Mouse (Mus musculus) lung, postnatal 0 days (tissue): ENCODE data around the gene Cmas. TPM values are rescaled to one million over a fixed set of nuclear protein-coding genes. Genes with fewer than 3 reads are reported as not detected.

Experiments
- ATAC-seq: fragments of 200-750 bp; cut with Nextera tagmentation; 2 replicates; pipeline ENCODE4 v1.8.0; 2017; ENCODE audit warnings: moderate library complexity
- DNase-seq: peaks from one replicate; pipeline ENCODE4 v3.0.0-alpha.2; 2016; ENCODE audit warnings: low spot score
- H3K27ac ChIP-seq: fragments of 300-500 bp; sonication (generic); 2 replicates; pipeline ENCODE4 v1.5.1; 2014; ENCODE audit warnings: antibody characterized with exemption, mild to moderate bottlenecking, low read length, mixed read lengths
- H3K27me3 ChIP-seq: fragments of 300-500 bp; sonication (generic); replicated peaks from 2 replicates; pipeline ENCODE4 v1.6.1; 2014; ENCODE audit warnings: low read length, mixed read lengths; ENCODE audit not compliant: insufficient read depth
- H3K36me3 ChIP-seq: fragments of 300-500 bp; sonication (generic); 2 replicates; pipeline ENCODE4 v1.6.1; 2014; ENCODE audit warnings: low read length, mixed read lengths; ENCODE audit not compliant: insufficient read depth
- H3K4me1 ChIP-seq: fragments of 300-500 bp; sonication (generic); 2 replicates; pipeline ENCODE4 v1.6.1; 2014; ENCODE audit warnings: antibody characterized with exemption, low read depth, low read length, mixed read lengths; ENCODE audit not compliant: insufficient read depth
- H3K4me2 ChIP-seq: fragments of 300-500 bp; sonication (generic); replicated peaks from 2 replicates; pipeline ENCODE4 v1.6.1; 2014; ENCODE audit warnings: low read depth, mild to moderate bottlenecking, low read length, moderate library complexity, mixed read lengths
- H3K4me3 ChIP-seq: fragments of 300-500 bp; sonication (generic); 2 replicates; pipeline ENCODE4 v1.5.1; 2014; ENCODE audit warnings: low read depth, low read length
- H3K9ac ChIP-seq: fragments of 300-500 bp; sonication (generic); replicated peaks from 2 replicates; pipeline ENCODE4 v1.6.1; 2014; ENCODE audit warnings: low read depth, mild to moderate bottlenecking
- H3K9me3 ChIP-seq: fragments of 300-500 bp; sonication (generic); 2 replicates; pipeline ENCODE4 v1.6.1; 2016; ENCODE audit warnings: low read length, mixed read lengths
- CTCF ChIP-seq: IDR thresholded peaks from 2 replicates; pipeline ENCODE4 v1.5.1; 2016; ENCODE audit warnings: antibody characterized with exemption, mild to moderate bottlenecking
- EP300 ChIP-seq: IDR thresholded peaks from 2 replicates; pipeline ENCODE4 v1.6.1; 2016; ENCODE audit warnings: antibody characterized with exemption, mild to moderate bottlenecking, control low read depth
- WGBS: fragments of 180-500 bp; shearing (Covaris S2); extraction: QIAGEN DNeasy Blood & Tissue Kit; methylation state at CpG from one replicate; pipeline ENCODE4 v1.1.7; 2014; 5-methylcytosine and 5-hydroxymethylcytosine counted together
- polyA plus RNA-seq: library from polyadenylated mRNA; unstranded; fragments of >200 nt; fragmentation: Nextera tagmentation; extraction: Ambion mirVana; gene quantifications from 2 replicates; pipeline ENCODE4 v1.2.1, GENCODE M21; 2015

Gene Cmas
- polyA plus RNA-seq, 1 experiment from 2014 or later: 53.5 TPM

GRCm38 (mm10) chr6:142735302-142736005 is 21.0 kb upstream of the Cmas start:
- H3K4me2 ChIP-seq: no peak overlapping the region
- H3K4me3 ChIP-seq: no peak overlapping the region
- no peaks in the 10 kb centered on the region for H3K36me3 ChIP-seq
- no peak overlapping the region for H3K9ac ChIP-seq
- no peak for TF ChIP-seq EP300
- peak; percentile 84 for TF ChIP-seq CTCF
- H3K4me1 ChIP-seq: no peaks in the 10 kb centered on the region
- H3K9me3 ChIP-seq: no peaks in the 10 kb centered on the region
- peak; percentile 86 for DNase-seq
- 38% methylated on average over 8 of the region's 8 CpGs for WGBS
- ATAC-seq: no peak
- no peaks in the 10 kb centered on the region for H3K27me3 ChIP-seq
- H3K27ac ChIP-seq: no peak overlapping the region

- DNase-seq: no peak
- Histone ChIP-seq H3K4me1 (no peaks in the 10 kb centered on the region), H3K27me3 (no peaks in the 10 kb centered on the region), H3K4me3 (no peak overlapping the region), H3K4me2 (no peak overlapping the region), H3K36me3 (no peaks in the 10 kb centered on the region), H3K27ac (no peak overlapping the region), H3K9ac (no peak overlapping the region), H3K9me3 (no peaks in the 10 kb centered on the region)
- no peak for ATAC-seq
- 84% methylated on average over 2 of the region's 2 CpGs for whole genome bisulfite sequencing
- TF ChIP-seq EP300 (no peak), CTCF (no peak)
Observed at GRCm38 (mm10) chr6:142738225-142738624, 18.3 kb upstream of the Cmas start.

- Histone ChIP-seq H3K27ac (no peak overlapping the region), H3K9me3 (no peaks in the 10 kb centered on the region), H3K36me3 (no peaks in the 10 kb centered on the region), H3K4me3 (no peak overlapping the region), H3K9ac (no peak overlapping the region), H3K27me3 (no peaks in the 10 kb centered on the region), H3K4me2 (no peak overlapping the region), H3K4me1 (no peaks in the 10 kb centered on the region)
- ATAC-seq (no peak), DNase-seq (no peak)
- TF ChIP-seq EP300: no peak
- no peak for TF ChIP-seq CTCF
- WGBS: 50% methylated on average over 6 of the region's 6 CpGs
Observed at GRCm38 (mm10) chr6:142738637-142739036, 17.8 kb upstream of the Cmas start.

GRCm38 (mm10) chr6:142741763-142742162 is 14.7 kb upstream of the Cmas start:
- 83% methylated on average over 6 of the region's 6 CpGs for WGBS
- DNase-seq: no peak
- no peaks in the 10 kb centered on the region for H3K36me3 ChIP-seq
- no peak overlapping the region for H3K9ac ChIP-seq
- no peak overlapping the region for H3K27ac ChIP-seq
- H3K4me1 ChIP-seq: no peaks in the 10 kb centered on the region
- H3K4me2 ChIP-seq: no peak overlapping the region
- TF ChIP-seq EP300 (no peak), CTCF (no peak)
- H3K27me3 ChIP-seq: no peaks in the 10 kb centered on the region
- H3K4me3 ChIP-seq: no peak overlapping the region
- no peaks in the 10 kb centered on the region for H3K9me3 ChIP-seq
- ATAC-seq: no peak

GRCm38 (mm10) chr6:142743193-142743592 is 13.3 kb upstream of the Cmas start:
- 84% methylated on average over 4 of the region's 4 CpGs for WGBS
- Histone ChIP-seq H3K4me2 (no peak overlapping the region), H3K4me1 (no peaks in the 10 kb centered on the region), H3K36me3 (no peaks in the 10 kb centered on the region), H3K4me3 (no peak overlapping the region), H3K27ac (no peak overlapping the region), H3K9me3 (no peaks in the 10 kb centered on the region), H3K9ac (no peak overlapping the region), H3K27me3 (no peaks in the 10 kb centered on the region)
- ATAC-seq (no peak), DNase-seq (no peak)
- no peak for TF ChIP-seq EP300
- no peak for TF ChIP-seq CTCF

GRCm38 (mm10) chr6:142745484-142745883 is 11.0 kb upstream of the Cmas start:
- no peaks in the 10 kb centered on the region for H3K9me3 ChIP-seq
- no peak overlapping the region for H3K27ac ChIP-seq
- WGBS: 91% methylated on average over 5 of the region's 5 CpGs
- H3K9ac ChIP-seq: no peak overlapping the region
- ATAC-seq: no peak
- H3K4me3 ChIP-seq: no peak overlapping the region
- H3K4me1 ChIP-seq: no peaks in the 10 kb centered on the region
- no peaks in the 10 kb centered on the region for H3K27me3 ChIP-seq
- TF ChIP-seq EP300: no peak
- no peak overlapping the region for H3K4me2 ChIP-seq
- DNase-seq: no peak
- no peaks in the 10 kb centered on the region for H3K36me3 ChIP-seq

- no peaks in the 10 kb centered on the region for H3K27me3 ChIP-seq
- H3K4me2 ChIP-seq: peak overlapping the region; percentile 25
- no peak overlapping the region for H3K9ac ChIP-seq
- no peaks in the 10 kb centered on the region for H3K9me3 ChIP-seq
- no peaks in the 10 kb centered on the region for H3K36me3 ChIP-seq
- no peak overlapping the region for H3K4me3 ChIP-seq
- TF ChIP-seq CTCF (no peak), EP300 (no peak)
- ATAC-seq (peak; percentile 36), DNase-seq (peak; percentile 38)
- H3K27ac ChIP-seq: peak overlapping the region; percentile 65
- H3K4me1 ChIP-seq: no peaks in the 10 kb centered on the region
- WGBS: 22% methylated on average over 7 of the region's 7 CpGs
Observed at GRCm38 (mm10) chr6:142746765-142747164, 9.7 kb upstream of the Cmas start.
